Mouse (Mus musculus): Measurements from ENCODE around the gene Ccdc142. TPM values are rescaled to one million over a fixed set of nuclear protein-coding genes. Genes with fewer than 3 reads are reported as not detected.
A peak's percentile ranks its signal among the peaks of the same experiment; 100 is the strongest.

Gene Ccdc142
- total RNA-seq, 2 experiments from 2014 or later = 2.4 to 7.9 TPM

- no peak for DNase-seq
These were observed 38.6 kb downstream of the Ccdc142 start for GRCm38 (mm10) chr6:83140044-83140443.

- no peak for DNase-seq
These were observed 40.2 kb downstream of the Ccdc142 start for GRCm38 (mm10) chr6:83141636-83142035.

- peak; percentile 47 for DNase-seq
These were observed 40.9 kb downstream of the Ccdc142 start for GRCm38 (mm10) chr6:83142211-83142731.

GRCm38 (mm10) chr6:83142886-83143285 is 41.5 kb downstream of the Ccdc142 start:
- DNase-seq = no peak

GRCm38 (mm10) chr6:83145209-83145608 is 43.8 kb downstream of the Ccdc142 start:
- DNase-seq = no peak

GRCm38 (mm10) chr6:83145805-83146204 is 44.4 kb downstream of the Ccdc142 start:
- DNase-seq = no peak

GRCm38 (mm10) chr6:83147280-83147679 is 45.9 kb downstream of the Ccdc142 start:
- DNase-seq = peak; percentile 59

- DNase-seq = no peak
These were observed 50.3 kb downstream of the Ccdc142 start for GRCm38 (mm10) chr6:83151721-83152120.

- DNase-seq = no peak
These were observed 51.6 kb downstream of the Ccdc142 start for GRCm38 (mm10) chr6:83153038-83153437.

GRCm38 (mm10) chr6:83153485-83153884 is 52.1 kb downstream of the Ccdc142 start:
- no peak for DNase-seq

GRCm38 (mm10) chr6:83155552-83156238 is 54.3 kb downstream of the Ccdc142 start:
- DNase-seq = no peak

GRCm38 (mm10) chr6:83156259-83156684 is 54.9 kb downstream of the Ccdc142 start, which contains the start of the genes Wdr54 and 1700003E16Rik:
Gene Wdr54, minus strand, starts transcription at chr6:83156397.
Gene 1700003E16Rik, plus strand, starts transcription at chr6:83156404.
- DNase-seq = peak; percentile 73

Small RNA genes lying within 50 kb of the gene (microRNA-seq; reads per million reads assigned to microRNA genes)
- not detected for gene Mir3470a

Other genes starting within 250 kb of the Ccdc142 start
- gene Sema4f, start 161.8 kb upstream of the Ccdc142 start, total RNA-seq (2021) = 1 to 10 TPM; 1.0 to 2.8 TPM
- under 1 TPM; 0.36 to 0.39 TPM for gene M1ap, start 154.7 kb upstream of the Ccdc142 start, total RNA-seq (2021)
- gene Dok1, start 68.1 kb upstream of the Ccdc142 start, total RNA-seq (2021) = 10 to 100 TPM in 1 of 2 experiments, 1 to 10 TPM in 1; 9.8 to 11.2 TPM
- gene Loxl3, start 67.4 kb upstream of the Ccdc142 start, total RNA-seq (2021) = 1 to 10 TPM; 4.8 to 6.0 TPM
- gene Aup1, start 47.1 kb upstream of the Ccdc142 start, total RNA-seq (2021) = 100 to 1,000 TPM; 143 to 149 TPM
- gene Htra2, start 46.3 kb upstream of the Ccdc142 start, total RNA-seq (2021) = 10 to 100 TPM; 53.4 to 60.5 TPM
- 1 to 10 TPM; 3.7 TPM for gene Dqx1, start 43.8 kb upstream of the Ccdc142 start, total RNA-seq (2021)
- 10 to 100 TPM; 11.9 to 14.3 TPM for gene Tlx2, start 31.3 kb upstream of the Ccdc142 start, total RNA-seq (2021)
- 10 to 100 TPM; 26.4 to 34.2 TPM for gene Pcgf1, start 23.7 kb upstream of the Ccdc142 start, total RNA-seq (2021)
- gene Lbx2, start 15.2 kb upstream of the Ccdc142 start, total RNA-seq (2021) = 1 to 10 TPM; 5.8 to 8.7 TPM
- 1 to 10 TPM; 2.9 to 6.5 TPM for gene Gm42688, start within 50 bp of the Ccdc142 start, total RNA-seq (2021)
- 100 to 1,000 TPM; 109 to 115 TPM for gene Mrpl53, start 7.4 kb downstream of the Ccdc142 start, total RNA-seq (2021)
- 10 to 100 TPM; 42.7 to 48.9 TPM for gene Mogs, start 13.9 kb downstream of the Ccdc142 start, total RNA-seq (2021)
- 10 to 100 TPM; 61.1 to 82.1 TPM for gene Wbp1, start 20.0 kb downstream of the Ccdc142 start, total RNA-seq (2021)
- gene Ino80b, start 23.8 kb downstream of the Ccdc142 start, total RNA-seq (2021) = 10 to 100 TPM; 20.7 to 25.7 TPM
- 10 to 100 TPM; 10.9 to 19.8 TPM for gene Rtkn, start 33.9 kb downstream of the Ccdc142 start, total RNA-seq (2021)
- gene Wdr54, start 54.8 kb downstream of the Ccdc142 start, total RNA-seq (2021) = 1 to 10 TPM; 2.0 to 2.2 TPM
- under 1 TPM; 0.24 to 0.39 TPM for gene 1700003E16Rik, start 54.8 kb downstream of the Ccdc142 start, total RNA-seq (2021)
- 100 to 1,000 TPM; 101 to 119 TPM for gene Dctn1, start 64.3 kb downstream of the Ccdc142 start, total RNA-seq (2021)
- gene Slc4a5, start 118.2 kb downstream of the Ccdc142 start, total RNA-seq (2021) = under 1 TPM; 0.12 to 0.15 TPM
- 10 to 100 TPM; 16.6 to 24.3 TPM for gene Mthfd2, start 224.3 kb downstream of the Ccdc142 start, total RNA-seq (2021)
- gene Mob1a, start 224.4 kb downstream of the Ccdc142 start, total RNA-seq (2021) = 10 to 100 TPM; 66.1 to 71.9 TPM
- gene Bola3, start 247.5 kb downstream of the Ccdc142 start, total RNA-seq (2021) = 100 to 1,000 TPM; 243 to 293 TPM